ENCODE assay signal across 15 mouse cellular contexts in genomic region chr6:48410551-48410950, GRCm38 (mm10). TPM values are rescaled to one million over a fixed set of nuclear protein-coding genes. Genes with fewer than 3 reads are reported as not detected.
DNase-seq lines count a peak whose midpoint lies in the region; ATAC-seq and TF ChIP-seq lines count a peak whose summit lies in the region.
"Had no signal": no experiment of that assay in that cellular context is flagged by ENCODE, and none has a peak within 500 bp of the region (broad histone marks: within the 10 kb centered on the region; RNA-seq: fewer than 3 reads in every experiment).

No protein-coding gene starts in this region.

- peak; percentile 10 to 65 for DNase-seq in adrenal gland, adult (ENCODE audit: inconsistent age in 2 of 2, low spot score in 1 of 2)
- DNase-seq in adrenal gland, adult 8-10 months: no peak
- no peak for DNase-seq in heart, adult 9 months (ENCODE audit: low spot score in 2 of 2)
- DNase-seq in spleen, adult 12 weeks (ENCODE audit: low spot score): no peak
- DNase-seq in lung, postnatal 4 days: no peak
- DNase-seq: layer of hippocampus, postnatal 36 days; lung, postnatal 10 days had no signal

- no peak overlapping the region for H3K4me2 ChIP-seq in heart, embryonic 13.5 days
- H3K4me2 ChIP-seq in intestine, postnatal 0 days (replicated peaks; ENCODE audit: low read depth): no peak overlapping the region
- H3K4me2 ChIP-seq: limb, embryonic 12.5 days; midbrain, embryonic 13.5 days; neural tube, embryonic 12.5 days had no signal

- no peak for ATAC-seq in heart, embryonic 13.5 days (ENCODE audit: extremely low read depth, insufficient number of reproducible peaks, low FRiP score, low TSS enrichment)
- ATAC-seq in intestine, postnatal 0 days: no peak
- ATAC-seq: hindbrain, postnatal 0 days; midbrain, embryonic 13.5 days had no signal

- H3K9ac ChIP-seq in heart, embryonic 13.5 days: no peak overlapping the region
- H3K9ac ChIP-seq in intestine, postnatal 0 days (ENCODE audit: low read depth, low read length): no peak overlapping the region
- H3K9ac ChIP-seq: limb, embryonic 12.5 days; midbrain, embryonic 13.5 days; neural tube, embryonic 12.5 days had no signal

- TF ChIP-seq CTCF in bone marrow macrophage, adult 2 months (IDR thresholded peaks at IDR 0.05; ENCODE audit: low read depth, low read length): no peak
- no peak for TF ChIP-seq CTCF in intestine, postnatal 0 days (IDR thresholded peaks at IDR 0.05; ENCODE audit: low read depth)

- H3K27me3 ChIP-seq in heart, embryonic 13.5 days (replicated peaks): no peaks in the 10 kb centered on the region
- H3K27me3 ChIP-seq in intestine, postnatal 0 days (replicated peaks; ENCODE audit: control insufficient read depth, insufficient read depth, low read length): no peaks in the 10 kb centered on the region
- H3K27me3 ChIP-seq: limb, embryonic 12.5 days; midbrain, embryonic 13.5 days; neural tube, embryonic 12.5 days had no signal

- WGBS in heart, embryonic 13.5 days: 82% methylated on average over 3 of the region's 3 CpGs
- 68% methylated on average over 3 of the region's 3 CpGs for WGBS in intestine, postnatal 0 days

- H3K27ac ChIP-seq in heart, embryonic 13.5 days (replicated peaks): peak overlapping the region; percentile 72; the same call in 1 of the 2 replicates
- H3K27ac ChIP-seq in bone marrow macrophage, adult 2 months (ENCODE audit: insufficient read depth, low read depth, low read length): peak overlapping the region; percentile 43
- peak overlapping the region; percentile 97 for H3K27ac ChIP-seq in intestine, postnatal 0 days (ENCODE audit: low read depth, low read length)
- H3K27ac ChIP-seq: hindbrain, postnatal 0 days; limb, embryonic 12.5 days; midbrain, embryonic 13.5 days; neural tube, embryonic 12.5 days had no signal

- H3K4me1 ChIP-seq in heart, embryonic 13.5 days: peaks cover 20% of the 10 kb centered on the region
- H3K4me1 ChIP-seq in bone marrow macrophage, adult 2 months (ENCODE audit: control insufficient read depth, insufficient read depth, low read length): peaks cover 21% of the 10 kb centered on the region
- peaks cover 3% of the 10 kb centered on the region; the same call in 1 of the 2 replicates for H3K4me1 ChIP-seq in intestine, postnatal 0 days (replicated peaks; ENCODE audit: control insufficient read depth, insufficient read depth, low read length)
- H3K4me1 ChIP-seq: limb, embryonic 12.5 days; midbrain, embryonic 13.5 days; neural tube, embryonic 12.5 days had no signal

- peaks cover 99% of the 10 kb centered on the region for H3K36me3 ChIP-seq in heart, embryonic 13.5 days
- peaks cover 71% of the 10 kb centered on the region for H3K36me3 ChIP-seq in intestine, postnatal 0 days (ENCODE audit: control insufficient read depth, insufficient read depth)

- no peak overlapping the region for H3K4me3 ChIP-seq in heart, embryonic 13.5 days
- H3K4me3 ChIP-seq in bone marrow macrophage, adult 2 months (ENCODE audit: insufficient read depth, low read length): no peak overlapping the region
- no peak overlapping the region for H3K4me3 ChIP-seq in intestine, postnatal 0 days (ENCODE audit: low read depth, low read length)
- H3K4me3 ChIP-seq: erythroblast, embryonic 14.5 days; limb, embryonic 12.5 days; midbrain, embryonic 13.5 days; neural tube, embryonic 12.5 days had no signal

- H3K9me3 ChIP-seq in heart, embryonic 13.5 days: no peaks in the 10 kb centered on the region
- H3K9me3 ChIP-seq in intestine, postnatal 0 days (ENCODE audit: control insufficient read depth): no peaks in the 10 kb centered on the region
- H3K9me3 ChIP-seq: limb, embryonic 12.5 days; midbrain, embryonic 13.5 days; neural tube, embryonic 12.5 days had no signal

- no peak for TF ChIP-seq POLR2A in bone marrow macrophage, adult 2 months (IDR thresholded peaks at IDR 0.05; ENCODE audit: borderline replicate concordance, low read depth, low read length)

RNA-seq across cellular contexts. Expression of gene Krba1, which starts 15.2 kb away (rescaled TPM):
- total RNA-seq in adrenal gland, adult 8-10 months (2022): 10 to 100 TPM; 44.0 to 56.6 (median 50.8) TPM
- 15.4 and 17.8 TPM in 2 replicates for polyA plus RNA-seq in heart, embryonic 13.5 days (2015; fragmentation: Nextera tagmentation; extraction: Ambion mirVana)
- 4.3 and 5.1 TPM in 2 replicates for polyA plus RNA-seq in bone marrow macrophage, adult 2 months (2012; ENCODE audit: insufficient read depth, insufficient read length, missing spikeins)
- polyA plus RNA-seq in intestine, postnatal 0 days (2015; fragmentation: Nextera tagmentation; extraction: Ambion mirVana): 20.0 and 20.1 TPM in 2 replicates

RNA-seq across cellular contexts. Expression of gene Zfp467, which starts 35.1 kb away (rescaled TPM):
- total RNA-seq in adrenal gland, adult 8-10 months (2022): 10 to 100 TPM; 56.7 to 68.0 (median 60.6) TPM
- polyA plus RNA-seq in heart, embryonic 13.5 days (2015; fragmentation: Nextera tagmentation; extraction: Ambion mirVana): 16.1 and 20.8 TPM in 2 replicates
- polyA plus RNA-seq in bone marrow macrophage, adult 2 months (2012; ENCODE audit: insufficient read depth, insufficient read length, missing spikeins): 44.4 and 50.9 TPM in 2 replicates
- polyA plus RNA-seq in intestine, postnatal 0 days (2015; fragmentation: Nextera tagmentation; extraction: Ambion mirVana): 18.9 and 19.3 TPM in 2 replicates

RNA-seq across cellular contexts. Expression of gene Sspo, which starts 37.5 kb away (rescaled TPM):
- total RNA-seq in adrenal gland, adult 8-10 months (2022): 1 to 10 TPM; 2.7 to 9.7 (median 5.6) TPM
- polyA plus RNA-seq in heart, embryonic 13.5 days (2015; fragmentation: Nextera tagmentation; extraction: Ambion mirVana): 0.22 and 0.27 TPM in 2 replicates
- polyA plus RNA-seq in bone marrow macrophage, adult 2 months (2012; ENCODE audit: insufficient read depth, insufficient read length, missing spikeins): 0.11 TPM in 1 of 2 replicates, not detected in the other
- 0.61 and 0.74 TPM in 2 replicates for polyA plus RNA-seq in intestine, postnatal 0 days (2015; fragmentation: Nextera tagmentation; extraction: Ambion mirVana)
- polyA plus RNA-seq: erythroblast, embryonic 14.5 days had no signal

Comparison
In these comparisons a context has a peak if more than half of its experiments do, and no peak if none do; other contexts are left out.
1. DNase-seq: peak in adrenal gland, adult (2 of 2); none in adrenal gland, adult 8-10 months (single experiment), heart, adult 9 months (0 of 2), spleen, adult 12 weeks (single experiment) and lung, postnatal 4 days (0 of 2).
2. H3K27ac ChIP-seq: peak in every context shown above with its lines; median percentile 97 in intestine, postnatal 0 days; 72 in heart, embryonic 13.5 days; 43 in bone marrow macrophage, adult 2 months.